Mouse (Mus musculus) heart, embryonic 14.5 days (tissue): ENCODE measurements around the gene Ptges3. TPM values are rescaled to one million over a fixed set of nuclear protein-coding genes. Genes with fewer than 3 reads are reported as not detected.
"Not testable (repeated sequence)": the region's sequence is repeated elsewhere in the genome, so short reads cannot be mapped to it uniquely, and the experiment has no call there.

Experiments used
- ATAC-seq: fragments of 200-750 bp; cut with Nextera tagmentation; 2 replicates; pipeline ENCODE4 v1.8.0; 2017; ENCODE audit warnings: low read depth, moderate TSS enrichment; ENCODE audit not compliant: insufficient number of reproducible peaks, insufficient read depth, low FRiP score
- H3K27ac ChIP-seq, 2 experiments: fragments of 200-500 bp in 1 of 2; fragments of 300-500 bp in 1 of 2; sonication (generic) in 1 of 2; replicated peaks in 1 of 2; 2 replicates each; pipeline ENCODE4 v1.5.1; 2012 to 2014; ENCODE audit warnings: low read depth in 2 of 2, low read length in 2 of 2, control low read depth in 1 of 2, mild to moderate bottlenecking in 1 of 2, mixed read lengths in 1 of 2; ENCODE audit not compliant: control insufficient read depth in 1 of 2, insufficient read depth in 1 of 2
- H3K27me3 ChIP-seq: fragments of 300-500 bp; sonication (generic); 2 replicates; pipeline ENCODE4 v1.6.1; 2014; ENCODE audit warnings: mild to moderate bottlenecking, low read length, control low read depth; ENCODE audit not compliant: control insufficient read depth, insufficient read depth
- H3K36me3 ChIP-seq: fragments of 300-500 bp; sonication (generic); 2 replicates; pipeline ENCODE4 v1.6.1; 2014; ENCODE audit warnings: mild to moderate bottlenecking, control low read depth, low read length, mixed read lengths; ENCODE audit not compliant: control insufficient read depth, insufficient read depth
- H3K4me1 ChIP-seq, 2 experiments: fragments of 200-500 bp in 1 of 2; fragments of 300-500 bp in 1 of 2; sonication (generic) in 1 of 2; 2 replicates each; pipeline ENCODE4 v1.6.1; 2012 to 2014; ENCODE audit warnings: low read length in 2 of 2, control low read depth in 1 of 2, mixed read lengths in 1 of 2; ENCODE audit not compliant: control insufficient read depth in 2 of 2, insufficient read depth in 2 of 2
- H3K4me2 ChIP-seq: fragments of 300-500 bp; sonication (generic); 2 replicates; pipeline ENCODE4 v1.6.1; 2014; ENCODE audit warnings: mild to moderate bottlenecking, low read length
- H3K4me3 ChIP-seq, 2 experiments: fragments of 200-500 bp in 1 of 2; fragments of 300-500 bp in 1 of 2; sonication (generic) in 1 of 2; 2 replicates each; pipeline ENCODE4 v1.5.1; 2012 to 2014; ENCODE audit warnings: low read length in 2 of 2, mild to moderate bottlenecking in 2 of 2, control low read depth in 1 of 2, low read depth in 1 of 2, moderate library complexity in 1 of 2; ENCODE audit not compliant: control insufficient read depth in 1 of 2, insufficient read depth in 1 of 2
- H3K9ac ChIP-seq: fragments of 300-500 bp; sonication (generic); 2 replicates; pipeline ENCODE4 v1.6.1; 2014; ENCODE audit warnings: mild to moderate bottlenecking, low read length
- H3K9me3 ChIP-seq: fragments of 300-500 bp; sonication (generic); 2 replicates; pipeline ENCODE4 v1.6.1; 2016; ENCODE audit warnings: low read length, control low read depth; ENCODE audit not compliant: control insufficient read depth
- WGBS: fragments of 180-500 bp; shearing (Covaris S2); extraction: QIAGEN DNeasy Blood & Tissue Kit; methylation state at CpG from one replicate; pipeline ENCODE4 v1.1.7; 2014; 5-methylcytosine and 5-hydroxymethylcytosine counted together
- polyA plus RNA-seq: library from polyadenylated mRNA; unstranded; fragments of >200 nt; fragmentation: Nextera tagmentation; extraction: Ambion mirVana; gene quantifications from 2 replicates; pipeline ENCODE4 v1.2.1, GENCODE M21; 2014

Ptges3 gene
- polyA plus RNA-seq, 1 experiment from 2014 or later: 290 TPM

GRCm38 (mm10) chr10:128058184-128058583, 570 bp upstream of the Ptges3 start:
- Histone ChIP-seq H3K4me3 (peak overlapping the region; percentile 76 to 94), H3K4me1 (peaks cover 3 to 21% of the 10 kb centered on the region in 2 experiments), H3K9me3 (no peaks in the 10 kb centered on the region), H3K9ac (peak overlapping the region; percentile 89), H3K36me3 (peaks cover 11% of the 10 kb centered on the region; the same call in 1 of the 2 replicates), H3K27me3 (no peaks in the 10 kb centered on the region), H3K4me2 (peak overlapping the region; percentile 93), H3K27ac (peak overlapping the region; percentile 97 to 98)
- peak; percentile 11 for ATAC-seq
- 1% methylated on average over 18 of the region's 18 CpGs for WGBS

DNA sequence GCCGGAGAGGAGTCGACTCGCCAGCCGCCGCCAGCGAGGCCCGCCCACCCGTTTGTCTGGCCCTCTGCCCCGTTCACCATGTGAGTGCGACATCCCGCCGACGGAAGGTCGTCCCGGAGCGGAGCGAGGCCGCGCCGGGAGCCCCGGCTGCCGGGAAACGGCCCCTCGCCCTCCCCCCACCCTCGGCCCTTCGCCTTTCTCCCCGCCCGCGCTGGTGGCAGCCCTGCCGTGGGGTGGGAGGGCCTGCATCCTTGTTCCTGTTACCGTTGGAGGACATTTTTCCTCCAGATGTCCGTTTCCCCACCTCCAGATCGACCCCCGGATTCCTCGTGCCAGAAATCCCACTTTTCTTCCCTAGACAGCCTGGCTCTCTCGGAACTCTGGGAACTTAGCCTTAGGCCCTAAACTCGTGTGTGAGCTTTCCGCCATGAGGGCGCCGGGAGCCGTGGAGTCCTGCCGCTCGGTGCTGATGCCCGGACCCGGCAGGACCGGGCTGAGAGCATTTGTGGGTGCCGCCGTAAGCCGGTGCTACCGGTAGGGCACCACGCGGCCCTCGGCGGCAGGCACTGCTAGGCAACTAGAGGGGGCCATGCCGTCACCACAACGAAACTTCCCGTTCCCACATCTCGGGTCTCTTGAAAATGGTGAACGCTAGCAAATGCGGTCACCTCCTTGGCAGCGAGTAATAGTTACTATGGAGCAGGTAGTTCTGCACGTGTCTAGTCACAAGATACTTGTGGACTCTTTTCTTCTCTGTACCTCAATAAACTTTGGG, 640 bp downstream of the Ptges3 start:
- ATAC-seq: peak; percentile 60
- WGBS: under 1% methylated on average over 54 of the region's 62 CpGs
- peak overlapping the region; percentile 76 to 94 for H3K4me3 ChIP-seq

DNA sequence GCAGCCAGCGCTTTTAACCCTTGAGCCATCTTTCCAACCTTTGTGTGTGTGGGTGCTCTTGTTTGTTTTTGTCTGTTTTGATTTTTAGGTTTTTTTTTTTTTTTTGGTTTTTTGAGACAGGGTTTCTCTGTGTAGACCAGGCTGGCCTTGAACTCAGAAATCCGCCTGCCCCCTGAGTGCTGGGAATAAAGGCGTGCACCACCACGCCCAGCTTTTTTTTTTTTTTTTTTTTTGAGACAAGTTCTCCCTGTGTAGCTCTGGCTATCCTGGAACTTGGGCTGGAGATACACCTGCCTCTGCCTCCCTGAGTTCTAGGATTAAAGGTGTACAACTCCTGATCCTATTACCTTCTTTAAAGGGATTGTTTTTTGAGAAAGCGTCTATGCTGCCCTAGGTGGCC, 2.4 kb downstream of the Ptges3 start:
- Histone ChIP-seq H3K4me2 (peak overlapping the region; percentile 93), H3K36me3 (peaks cover 22% of the 10 kb centered on the region), H3K4me3 (peak overlapping the region in 1 of 2 experiments; percentile 76; a peak in 2 of 4 replicates), H3K9me3 (no peaks in the 10 kb centered on the region), H3K4me1 (peaks cover 3 to 21% of the 10 kb centered on the region in 2 experiments), H3K27ac (no peak overlapping the region), H3K27me3 (no peaks in the 10 kb centered on the region), H3K9ac (peak overlapping the region; percentile 89)
- 83% methylated on average over 5 of the region's 5 CpGs for WGBS
- no peak for ATAC-seq

More for the DNA sequence above, 640 bp downstream of the Ptges3 start:
- Histone ChIP-seq H3K36me3 (peaks cover 20% of the 10 kb centered on the region), H3K9ac (peak overlapping the region; percentile 89), H3K4me1 (peaks cover 3 to 21% of the 10 kb centered on the region in 2 experiments), H3K27ac (peak overlapping the region; percentile 93 to 97), H3K4me2 (peak overlapping the region; percentile 93), H3K9me3 (no peaks in the 10 kb centered on the region), H3K27me3 (no peaks in the 10 kb centered on the region)

DNA sequence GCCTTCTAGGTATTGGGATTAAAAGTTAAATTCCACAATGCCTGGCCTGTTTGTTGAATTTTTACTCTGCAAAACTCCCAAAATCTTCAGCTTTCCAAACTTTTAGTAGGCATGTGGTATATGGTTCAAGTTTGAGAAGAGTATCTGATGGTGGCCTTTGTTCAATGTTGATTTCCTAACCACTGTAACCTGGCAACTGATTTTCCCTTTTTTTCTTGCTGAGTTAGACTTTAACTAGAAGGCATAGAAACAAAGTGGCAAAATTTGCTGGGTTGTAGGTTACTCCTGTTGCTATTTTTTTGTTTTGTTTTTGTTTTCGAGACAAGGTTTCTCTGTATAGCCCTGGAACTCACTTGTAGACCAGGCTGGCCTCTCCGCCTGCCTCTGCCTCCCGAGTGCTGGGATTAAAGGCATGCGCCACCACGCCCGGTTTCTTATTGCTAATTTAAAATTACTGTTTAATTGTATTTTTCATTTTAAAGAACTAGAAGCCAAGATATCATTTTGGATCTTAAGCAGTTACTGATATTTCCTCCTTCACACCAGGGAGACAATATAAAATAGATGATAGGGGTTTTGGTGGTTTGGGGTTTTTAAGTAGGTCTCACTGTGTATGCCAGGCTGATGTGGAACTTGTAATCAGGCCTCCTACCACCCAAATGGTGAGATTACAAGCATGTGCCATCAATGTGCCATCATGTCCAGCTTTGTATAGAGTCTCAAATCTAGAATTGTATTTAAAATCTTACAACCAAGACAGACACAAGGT, 3.7 kb downstream of the Ptges3 start:
- Histone ChIP-seq H3K9me3 (no peaks in the 10 kb centered on the region), H3K27ac (no peak overlapping the region), H3K4me3 (no peak overlapping the region), H3K27me3 (no peaks in the 10 kb centered on the region), H3K9ac (no peak overlapping the region), H3K4me1 (peaks cover 3 to 21% of the 10 kb centered on the region in 2 experiments), H3K4me2 (no peak overlapping the region), H3K36me3 (peaks cover 22% of the 10 kb centered on the region)
- 93% methylated on average over 6 of the region's 6 CpGs for WGBS
- ATAC-seq: no peak

- 87% methylated on average over 5 of the region's 5 CpGs for WGBS
Measured at GRCm38 (mm10) chr10:128066072-128066471, 7.3 kb downstream of the Ptges3 start.

GRCm38 (mm10) chr10:128069201-128069600, 10.4 kb downstream of the Ptges3 start:
- H3K4me1 ChIP-seq: no peaks in the 10 kb centered on the region
- no peak overlapping the region for H3K9ac ChIP-seq
- H3K9me3 ChIP-seq: peaks cover 3% of the 10 kb centered on the region; the same call in 1 of the 2 replicates
- H3K4me2 ChIP-seq: no peak overlapping the region
- no peak overlapping the region for H3K27ac ChIP-seq
- ATAC-seq: no peak
- WGBS: 74% methylated on average over 4 of the region's 4 CpGs
- H3K36me3 ChIP-seq: peaks cover 59% of the 10 kb centered on the region
- H3K27me3 ChIP-seq: no peaks in the 10 kb centered on the region
- H3K4me3 ChIP-seq: no peak overlapping the region

More at GRCm38 (mm10) chr10:128066072-128066471, 7.3 kb downstream of the Ptges3 start:
- H3K27ac ChIP-seq: no peak overlapping the region
- no peak overlapping the region for H3K4me2 ChIP-seq
- H3K4me1 ChIP-seq: peaks cover 0 to 8% of the 10 kb centered on the region in 2 experiments; a peak in 2 of 4 replicates
- H3K36me3 ChIP-seq: peaks cover 47% of the 10 kb centered on the region
- H3K9me3 ChIP-seq: peaks cover 3% of the 10 kb centered on the region; the same call in 1 of the 2 replicates
- no peak for ATAC-seq
- no peaks in the 10 kb centered on the region for H3K27me3 ChIP-seq
- no peak overlapping the region for H3K9ac ChIP-seq
- H3K4me3 ChIP-seq: no peak overlapping the region

DNA sequence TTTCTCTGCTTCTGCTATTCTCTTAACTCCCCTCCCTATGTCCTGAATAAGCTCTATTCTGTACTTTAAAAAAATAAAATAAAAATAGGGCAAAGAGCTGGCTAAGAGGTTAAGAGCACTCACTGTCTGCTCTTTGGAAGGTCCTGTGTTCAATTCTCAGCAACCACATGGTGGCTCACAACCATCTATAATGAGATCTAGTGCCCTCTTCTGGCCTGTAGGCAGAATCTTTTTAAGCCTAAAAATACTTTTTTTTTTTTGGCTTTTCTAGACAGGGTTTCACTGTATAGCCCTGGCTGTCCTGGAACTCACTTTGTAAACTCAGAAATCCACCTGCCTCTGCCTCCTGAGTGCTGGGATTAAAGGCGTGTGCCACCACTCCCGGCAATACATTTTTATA, 11.7 kb downstream of the Ptges3 start:
- not testable (repeated sequence) for ATAC-seq, H3K4me2 ChIP-seq, H3K9me3 ChIP-seq, H3K4me3 ChIP-seq, H3K4me1 ChIP-seq, H3K27me3 ChIP-seq, H3K27ac ChIP-seq, H3K9ac ChIP-seq
- 94% methylated on average over 2 of the region's 2 CpGs for WGBS
- H3K36me3 ChIP-seq: peaks cover 67% of the 10 kb centered on the region
